Mouse (Mus musculus) stomach, postnatal 0 days (tissue): ENCODE results near the gene Gjd2. TPM values are rescaled to one million over a fixed set of nuclear protein-coding genes. Genes with fewer than 3 reads are reported as not detected.

Source experiments
- ATAC-seq: fragments of 200-750 bp; cut with Nextera tagmentation; 2 replicates; pipeline ENCODE4 v1.8.0; 2017; ENCODE audit not compliant: low FRiP score, low TSS enrichment
- DNase-seq: peaks from one replicate; pipeline ENCODE4 v3.0.0-alpha.2; 2016; ENCODE audit warnings: low spot score
- H3K27ac ChIP-seq: fragments of 300-500 bp; sonication (generic); replicated peaks from 2 replicates; pipeline ENCODE4 v1.5.1; 2014; ENCODE audit warnings: mild to moderate bottlenecking, control low read depth
- H3K27me3 ChIP-seq: fragments of 300-500 bp; sonication (generic); 2 replicates; pipeline ENCODE4 v1.6.1; 2014; ENCODE audit warnings: low read length; ENCODE audit not compliant: control insufficient read depth, insufficient read depth
- H3K36me3 ChIP-seq: fragments of 300-500 bp; sonication (generic); 2 replicates; pipeline ENCODE4 v1.6.1; 2014; ENCODE audit warnings: low read length, mixed read lengths; ENCODE audit not compliant: control insufficient read depth, insufficient read depth
- H3K4me1 ChIP-seq: fragments of 300-500 bp; sonication (generic); replicated peaks from 2 replicates; pipeline ENCODE4 v1.6.1; 2014; ENCODE audit warnings: antibody characterized with exemption; ENCODE audit not compliant: control insufficient read depth, insufficient read depth
- H3K4me2 ChIP-seq: fragments of 300-500 bp; sonication (generic); replicated peaks from 2 replicates; pipeline ENCODE4 v1.6.1; 2014; ENCODE audit warnings: low read depth, mild to moderate bottlenecking, control low read depth, moderate library complexity
- H3K4me3 ChIP-seq: fragments of 300-500 bp; sonication (generic); 2 replicates; pipeline ENCODE4 v1.5.1; 2014; ENCODE audit warnings: low read depth, low read length, control low read depth
- H3K9ac ChIP-seq: fragments of 300-500 bp; sonication (generic); 2 replicates; pipeline ENCODE4 v1.6.1; 2014; ENCODE audit warnings: mild to moderate bottlenecking, low read length, control low read depth, mixed read lengths
- H3K9me3 ChIP-seq: fragments of 300-500 bp; sonication (generic); 2 replicates; pipeline ENCODE4 v1.6.1; 2016; ENCODE audit warnings: low read length; ENCODE audit not compliant: control insufficient read depth
- CTCF ChIP-seq: IDR thresholded peaks from 2 replicates; pipeline ENCODE4 v1.5.1; 2016; ENCODE audit warnings: antibody characterized with exemption, low read depth, mild to moderate bottlenecking, moderate library complexity
- EP300 ChIP-seq: optimal IDR thresholded peaks from 2 replicates; pipeline ENCODE3; 2016; ENCODE audit warnings: antibody characterized with exemption
- WGBS: fragments of 180-500 bp; shearing (Covaris S2); extraction: QIAGEN DNeasy Blood & Tissue Kit; methylation state at CpG from one replicate; pipeline ENCODE4 v1.1.7; 2014; 5-methylcytosine and 5-hydroxymethylcytosine counted together
- polyA plus RNA-seq: library from polyadenylated mRNA; unstranded; fragments of >200 nt; fragmentation: Nextera tagmentation; extraction: Ambion mirVana; gene quantifications from 2 replicates; pipeline ENCODE4 v1.2.1, GENCODE M21; 2015

Gene Gjd2
- polyA plus RNA-seq, 1 experiment from 2014 or later = 0.21 TPM

- DNase-seq = no peak
- TF ChIP-seq CTCF (no peak), EP300 (no peak)
- Histone ChIP-seq H3K27ac (no peak overlapping the region), H3K4me1 (no peaks in the 10 kb centered on the region), H3K9ac (no peak overlapping the region), H3K4me2 (no peak overlapping the region), H3K27me3 (no peaks in the 10 kb centered on the region), H3K9me3 (no peaks in the 10 kb centered on the region), H3K4me3 (no peak overlapping the region), H3K36me3 (no peaks in the 10 kb centered on the region)
- no peak for ATAC-seq
- WGBS = 82% methylated on average over 11 of the region's 11 CpGs
Observed at GRCm38 (mm10) chr2:114019474-114020209, 6.2 kb upstream of the Gjd2 start.

- no peak for DNase-seq
- WGBS = 31% methylated on average over 10 of the region's 10 CpGs
- no peak for TF ChIP-seq CTCF
- no peak for TF ChIP-seq EP300
- H3K4me2 ChIP-seq = no peak overlapping the region
- H3K36me3 ChIP-seq = no peaks in the 10 kb centered on the region
- no peaks in the 10 kb centered on the region for H3K4me1 ChIP-seq
- H3K9ac ChIP-seq = no peak overlapping the region
- no peaks in the 10 kb centered on the region for H3K9me3 ChIP-seq
- no peak overlapping the region for H3K27ac ChIP-seq
- no peak for ATAC-seq
- H3K4me3 ChIP-seq = no peak overlapping the region
- peaks cover 7% of the 10 kb centered on the region; the same call in 1 of the 2 replicates for H3K27me3 ChIP-seq
Observed at GRCm38 (mm10) chr2:114018136-114018535, 4.7 kb upstream of the Gjd2 start.

- Histone ChIP-seq H3K4me3 (no peak overlapping the region), H3K27ac (no peak overlapping the region), H3K4me2 (no peak overlapping the region), H3K36me3 (no peaks in the 10 kb centered on the region), H3K27me3 (peaks cover 13% of the 10 kb centered on the region; the same call in 1 of the 2 replicates), H3K9ac (no peak overlapping the region), H3K4me1 (no peaks in the 10 kb centered on the region), H3K9me3 (no peaks in the 10 kb centered on the region)
- ATAC-seq (no peak), DNase-seq (no peak)
- TF ChIP-seq EP300 (no peak), CTCF (no peak)
- WGBS = 71% methylated on average over 6 of the region's 6 CpGs
Observed at GRCm38 (mm10) chr2:114014839-114015238, 1.4 kb upstream of the Gjd2 start.

GRCm38 (mm10) chr2:114013846-114014245 is 427 bp upstream of the Gjd2 start:
- H3K9ac ChIP-seq = no peak overlapping the region
- H3K9me3 ChIP-seq = no peaks in the 10 kb centered on the region
- TF ChIP-seq EP300 (no peak), CTCF (no peak)
- H3K4me1 ChIP-seq = no peaks in the 10 kb centered on the region
- DNase-seq (no peak), ATAC-seq (no peak)
- no peak overlapping the region for H3K27ac ChIP-seq
- peak overlapping the region; percentile 27 for H3K4me3 ChIP-seq
- peaks cover 13% of the 10 kb centered on the region; the same call in 1 of the 2 replicates for H3K27me3 ChIP-seq
- H3K36me3 ChIP-seq = no peaks in the 10 kb centered on the region
- H3K4me2 ChIP-seq = peak overlapping the region; percentile 46; the same call in 1 of the 2 replicates
- under 1% methylated on average over 13 of the region's 13 CpGs for WGBS

- H3K4me1 ChIP-seq = no peaks in the 10 kb centered on the region
- WGBS = 3% methylated on average over 19 of the region's 19 CpGs
- peaks cover 13% of the 10 kb centered on the region; the same call in 1 of the 2 replicates for H3K27me3 ChIP-seq
- no peak for DNase-seq
- TF ChIP-seq CTCF = no peak
- TF ChIP-seq EP300 = no peak
- H3K9ac ChIP-seq = no peak overlapping the region
- H3K9me3 ChIP-seq = no peaks in the 10 kb centered on the region
- ATAC-seq = peak; percentile 45; the same call in 1 of the 2 replicates
- no peak overlapping the region for H3K4me2 ChIP-seq
- no peak overlapping the region for H3K27ac ChIP-seq
- H3K36me3 ChIP-seq = no peaks in the 10 kb centered on the region
- H3K4me3 ChIP-seq = no peak overlapping the region
Observed at GRCm38 (mm10) chr2:114012749-114013211, 639 bp downstream of the Gjd2 start.

- no peaks in the 10 kb centered on the region for H3K9me3 ChIP-seq
- no peaks in the 10 kb centered on the region for H3K36me3 ChIP-seq
- H3K4me2 ChIP-seq = no peak overlapping the region
- DNase-seq (peak; percentile 48), ATAC-seq (no peak)
- no peaks in the 10 kb centered on the region for H3K4me1 ChIP-seq
- no peak for TF ChIP-seq EP300
- no peak for TF ChIP-seq CTCF
- peaks cover 13% of the 10 kb centered on the region; the same call in 1 of the 2 replicates for H3K27me3 ChIP-seq
- H3K9ac ChIP-seq = no peak overlapping the region
- H3K27ac ChIP-seq = no peak overlapping the region
- no peak overlapping the region for H3K4me3 ChIP-seq
- 47% methylated on average over 4 of the region's 4 CpGs for WGBS
Observed at GRCm38 (mm10) chr2:114011838-114012237, 1.6 kb downstream of the Gjd2 start.
